Mouse (Mus musculus) liver, adult 2 months (tissue): ENCODE data around the gene Dmrt2. TPM values are rescaled to one million over a fixed set of nuclear protein-coding genes. Genes with fewer than 3 reads are reported as not detected.

Experiments
- DNase-seq: peaks from one replicate; pipeline ENCODE4 v3.0.0-alpha.2; 2011; ENCODE audit warnings: low read depth, low spot score; ENCODE audit errors: extremely low read depth
- H3K27ac ChIP-seq: fragments of 200-500 bp; replicated peaks from 2 replicates; pipeline ENCODE4 v1.5.1; 2012; ENCODE audit warnings: low read depth, mild to moderate bottlenecking, control low read depth, inconsistent platforms, low read length; ENCODE audit not compliant: insufficient read depth
- H3K27me3 ChIP-seq: fragments of 200-500 bp; 2 replicates; pipeline ENCODE4 v1.6.1; 2012; ENCODE audit warnings: mild to moderate bottlenecking, moderate library complexity, low read length, inconsistent platforms; ENCODE audit not compliant: control insufficient read depth, insufficient read depth
- H3K36me3 ChIP-seq: fragments of 200-500 bp; 2 replicates; pipeline ENCODE4 v1.6.1; 2012; ENCODE audit warnings: low read length, inconsistent platforms; ENCODE audit not compliant: control insufficient read depth, insufficient read depth
- H3K4me1 ChIP-seq: fragments of 200-500 bp; 2 replicates; pipeline ENCODE4 v1.6.1; 2011; ENCODE audit warnings: low read length; ENCODE audit not compliant: control insufficient read depth, insufficient read depth
- H3K4me3 ChIP-seq: fragments of 200-500 bp; 2 replicates; pipeline ENCODE4 v1.5.1; 2011; ENCODE audit warnings: low read depth, mild to moderate bottlenecking, control low read depth, low read length, moderate library complexity; ENCODE audit not compliant: insufficient read depth
- H3K79me2 ChIP-seq: fragments of 200-500 bp; 2 replicates; pipeline ENCODE4 v1.6.1; 2012; ENCODE audit warnings: inconsistent platforms, mild to moderate bottlenecking, low read length, moderate library complexity; ENCODE audit not compliant: control insufficient read depth, insufficient read depth
- H3K9ac ChIP-seq: fragments of 200-500 bp; 2 replicates; pipeline ENCODE4 v1.6.1; 2012; ENCODE audit warnings: low read depth, mild to moderate bottlenecking, control low read depth, inconsistent platforms, low read length
- CTCF ChIP-seq: fragments of 200-500 bp; IDR thresholded peaks from 2 replicates; pipeline ENCODE4 v1.5.1; 2011; ENCODE audit warnings: low read depth, low read length, control low read depth
- POLR2A ChIP-seq: fragments of 200-500 bp; IDR thresholded peaks from 2 replicates; pipeline ENCODE4 v1.6.1; 2011; ENCODE audit warnings: low read length, control low read depth; ENCODE audit not compliant: insufficient read depth; ENCODE audit errors: extremely low read depth
- WGBS: fragments of 180-500 bp; shearing (Covaris S2); methylation state at CpG from one replicate; pipeline ENCODE4 v1.1.7; 2018; 5-methylcytosine and 5-hydroxymethylcytosine counted together
- polyA plus RNA-seq: library from polyadenylated mRNA; depleted of rRNA; stranded (reverse); fragments of >200 nt; gene quantifications from 2 replicates; pipeline ENCODE4 v1.2.3, GENCODE M21; 2012
- total RNA-seq: library from RNA; depleted of rRNA; stranded (reverse); fragments of >200 nt; gene quantifications from 2 replicates; pipeline ENCODE4 v1.2.3, GENCODE M21; 2014

The Dmrt2 gene
- total and polyA plus RNA-seq, 2 experiments, result 0.42 to 0.74 TPM

- no peak overlapping the region for H3K9ac ChIP-seq
- no peaks in the 10 kb centered on the region for H3K79me2 ChIP-seq
- H3K27me3 ChIP-seq, result no peaks in the 10 kb centered on the region
- H3K4me3 ChIP-seq, result no peak overlapping the region
- H3K36me3 ChIP-seq, result no peaks in the 10 kb centered on the region
- no peak for DNase-seq
- TF ChIP-seq POLR2A, result no peak
- TF ChIP-seq CTCF, result no peak
- no peaks in the 10 kb centered on the region for H3K4me1 ChIP-seq
- no peak overlapping the region for H3K27ac ChIP-seq
- 80% methylated on average over 3 of the region's 3 CpGs for WGBS
Observed at GRCm38 (mm10) chr19:25647136-25647535, 25.1 kb upstream of the Dmrt2 start.

GRCm38 (mm10) chr19:25648701-25649100 lies 23.5 kb upstream of the Dmrt2 start:
- Histone ChIP-seq H3K27ac (no peak overlapping the region), H3K4me1 (no peaks in the 10 kb centered on the region), H3K36me3 (no peaks in the 10 kb centered on the region), H3K9ac (no peak overlapping the region), H3K27me3 (no peaks in the 10 kb centered on the region), H3K79me2 (no peaks in the 10 kb centered on the region), H3K4me3 (no peak overlapping the region)
- no peak for TF ChIP-seq CTCF
- TF ChIP-seq POLR2A, result no peak
- DNase-seq, result peak; percentile 64
- 31% methylated on average over 4 of the region's 4 CpGs for WGBS

- WGBS, result 27% methylated on average over 10 of the region's 10 CpGs
- TF ChIP-seq POLR2A (no peak), CTCF (no peak)
- DNase-seq, result peak; percentile 58
- no peak overlapping the region for H3K9ac ChIP-seq
- no peaks in the 10 kb centered on the region for H3K4me1 ChIP-seq
- no peaks in the 10 kb centered on the region for H3K79me2 ChIP-seq
- H3K36me3 ChIP-seq, result no peaks in the 10 kb centered on the region
- no peak overlapping the region for H3K4me3 ChIP-seq
- no peaks in the 10 kb centered on the region for H3K27me3 ChIP-seq
- no peak overlapping the region for H3K27ac ChIP-seq
Observed at GRCm38 (mm10) chr19:25650474-25650873, 21.7 kb upstream of the Dmrt2 start.

- no peak overlapping the region for H3K4me3 ChIP-seq
- no peak overlapping the region for H3K9ac ChIP-seq
- no peaks in the 10 kb centered on the region for H3K27me3 ChIP-seq
- no peak for DNase-seq
- H3K4me1 ChIP-seq, result no peaks in the 10 kb centered on the region
- H3K79me2 ChIP-seq, result no peaks in the 10 kb centered on the region
- 80% methylated on average over 5 of the region's 5 CpGs for WGBS
- TF ChIP-seq POLR2A (no peak), CTCF (no peak)
- H3K36me3 ChIP-seq, result no peaks in the 10 kb centered on the region
- H3K27ac ChIP-seq, result no peak overlapping the region
Observed at GRCm38 (mm10) chr19:25652560-25652959, 19.7 kb upstream of the Dmrt2 start.

GRCm38 (mm10) chr19:25654034-25654749 lies 18.0 kb upstream of the Dmrt2 start:
- whole genome bisulfite sequencing, result 77% methylated on average over 12 of the region's 12 CpGs
- no peaks in the 10 kb centered on the region for H3K4me1 ChIP-seq
- no peaks in the 10 kb centered on the region for H3K36me3 ChIP-seq
- H3K9ac ChIP-seq, result no peak overlapping the region
- H3K79me2 ChIP-seq, result no peaks in the 10 kb centered on the region
- H3K4me3 ChIP-seq, result no peak overlapping the region
- TF ChIP-seq CTCF, result no peak
- TF ChIP-seq POLR2A, result no peak
- DNase-seq, result no peak
- H3K27ac ChIP-seq, result no peak overlapping the region
- no peaks in the 10 kb centered on the region for H3K27me3 ChIP-seq
